Mouse (Mus musculus) kidney, embryonic 14.5 days (tissue): Measurements from ENCODE around the gene Ccdc155. TPM values are rescaled to one million over a fixed set of nuclear protein-coding genes. Genes with fewer than 3 reads are reported as not detected.

Experiments
- ATAC-seq: fragments of 200-750 bp; cut with Nextera tagmentation; 2 replicates; pipeline ENCODE4 v1.8.0; 2017; ENCODE audit warnings: moderate number of reproducible peaks, mild to moderate bottlenecking, moderate TSS enrichment, moderate library complexity; ENCODE audit not compliant: low FRiP score, low TSS enrichment
- H3K27ac ChIP-seq: fragments of 300-500 bp; sonication (generic); 2 replicates; pipeline ENCODE4 v1.5.1; 2014; ENCODE audit warnings: low read depth, mild to moderate bottlenecking, low read length, moderate library complexity, mixed read lengths
- H3K27me3 ChIP-seq: fragments of 300-500 bp; sonication (generic); 2 replicates; pipeline ENCODE4 v1.6.1; 2014; ENCODE audit warnings: mild to moderate bottlenecking, low read length; ENCODE audit not compliant: control insufficient read depth, insufficient read depth
- H3K36me3 ChIP-seq: fragments of 300-500 bp; sonication (generic); 2 replicates; pipeline ENCODE4 v1.6.1; 2014; ENCODE audit warnings: low read length, mixed read lengths; ENCODE audit not compliant: control insufficient read depth, insufficient read depth
- H3K4me1 ChIP-seq: fragments of 300-500 bp; sonication (generic); 2 replicates; pipeline ENCODE4 v1.6.1; 2014; ENCODE audit warnings: low read length, mixed read lengths; ENCODE audit not compliant: control insufficient read depth, insufficient read depth
- H3K4me2 ChIP-seq: fragments of 300-500 bp; sonication (generic); replicated peaks from 2 replicates; pipeline ENCODE4 v1.6.1; 2014; ENCODE audit warnings: low read depth, mild to moderate bottlenecking, low read length
- H3K4me3 ChIP-seq: fragments of 300-500 bp; sonication (generic); 2 replicates; pipeline ENCODE4 v1.5.1; 2014; ENCODE audit warnings: mild to moderate bottlenecking, low read length
- H3K9ac ChIP-seq: fragments of 300-500 bp; sonication (generic); 2 replicates; pipeline ENCODE4 v1.6.1; 2014; ENCODE audit warnings: low read depth, mild to moderate bottlenecking, low read length, moderate library complexity
- H3K9me3 ChIP-seq: fragments of 300-500 bp; sonication (generic); 2 replicates; pipeline ENCODE4 v1.6.1; 2016; ENCODE audit warnings: low read length; ENCODE audit not compliant: control insufficient read depth
- WGBS: fragments of 180-500 bp; shearing (Covaris S2); extraction: QIAGEN DNeasy Blood & Tissue Kit; methylation state at CpG from one replicate; pipeline ENCODE4 v1.1.7; 2014; 5-methylcytosine and 5-hydroxymethylcytosine counted together
- polyA plus RNA-seq: library from polyadenylated mRNA; unstranded; fragments of >200 nt; fragmentation: Nextera tagmentation; extraction: Ambion mirVana; gene quantifications from 2 replicates; pipeline ENCODE4 v1.2.1, GENCODE M21; 2014

Gene Ccdc155
- polyA plus RNA-seq, 1 experiment from 2014 or later = 0.93 TPM

DNA sequence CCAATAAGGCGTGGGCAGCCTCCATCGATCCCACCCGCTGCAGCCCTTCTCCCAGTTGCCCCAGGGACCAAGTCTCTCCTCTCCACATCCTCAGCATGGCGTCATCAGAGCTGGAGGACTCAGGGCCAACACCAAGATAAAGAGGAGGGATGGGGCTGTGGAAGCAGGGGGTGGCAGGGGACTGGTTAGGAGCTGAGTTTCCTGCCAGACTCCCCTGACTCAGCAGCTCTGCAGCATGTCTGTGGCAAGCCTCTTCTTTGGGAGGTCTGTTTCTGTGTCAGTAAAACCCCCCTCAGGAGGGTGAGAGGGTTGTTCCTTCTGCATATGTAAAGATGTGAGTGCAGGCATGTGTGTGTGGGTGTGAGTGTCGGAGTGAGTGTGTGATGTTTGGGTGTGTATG is 7.7 kb downstream of the Ccdc155 start:
- Histone ChIP-seq H3K4me3 (no peak overlapping the region), H3K27me3 (no peaks in the 10 kb centered on the region), H3K4me2 (no peak overlapping the region), H3K36me3 (no peaks in the 10 kb centered on the region), H3K4me1 (peaks cover 3% of the 10 kb centered on the region), H3K27ac (no peak overlapping the region), H3K9me3 (no peaks in the 10 kb centered on the region), H3K9ac (no peak overlapping the region)
- WGBS = 72% methylated on average over 5 of the region's 5 CpGs
- no peak for ATAC-seq

DNA sequence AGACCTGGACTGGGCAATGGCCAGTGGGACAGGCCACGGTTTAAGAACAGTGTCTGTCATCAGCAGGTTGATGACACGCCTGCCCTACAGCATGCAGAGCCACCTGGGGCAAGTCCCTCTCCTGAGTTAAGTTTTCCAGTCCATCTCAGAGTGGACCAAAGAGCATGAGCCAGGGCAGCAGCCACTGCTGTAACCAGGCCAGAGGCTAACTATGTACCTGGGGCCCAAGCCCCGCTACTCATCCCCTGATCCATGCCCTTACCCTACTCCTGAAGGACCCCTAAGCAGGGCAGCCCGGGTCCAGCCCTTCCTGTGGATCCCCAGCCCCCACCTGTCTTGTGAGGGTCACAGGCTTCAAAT is 8.5 kb downstream of the Ccdc155 start:
- no peak overlapping the region for H3K4me3 ChIP-seq
- H3K27me3 ChIP-seq = no peaks in the 10 kb centered on the region
- no peak for ATAC-seq
- H3K4me1 ChIP-seq = peaks cover 10% of the 10 kb centered on the region
- no peak overlapping the region for H3K9ac ChIP-seq
- H3K27ac ChIP-seq = no peak overlapping the region
- H3K9me3 ChIP-seq = no peaks in the 10 kb centered on the region
- H3K36me3 ChIP-seq = no peaks in the 10 kb centered on the region
- H3K4me2 ChIP-seq = no peak overlapping the region
- WGBS = 89% methylated on average over 4 of the region's 4 CpGs

GRCm38 (mm10) chr7:45195341-45196175 is 9.1 kb downstream of the Ccdc155 start:
- 61% methylated on average over 13 of the region's 13 CpGs for WGBS
- Histone ChIP-seq H3K4me1 (peaks cover 10% of the 10 kb centered on the region), H3K4me3 (no peak overlapping the region), H3K9me3 (no peaks in the 10 kb centered on the region), H3K27ac (no peak overlapping the region), H3K36me3 (no peaks in the 10 kb centered on the region), H3K27me3 (no peaks in the 10 kb centered on the region), H3K9ac (no peak overlapping the region), H3K4me2 (no peak overlapping the region)
- no peak for ATAC-seq

GRCm38 (mm10) chr7:45193871-45194785 is 10.6 kb downstream of the Ccdc155 start:
- Histone ChIP-seq H3K4me1 (peaks cover 10% of the 10 kb centered on the region), H3K27ac (no peak overlapping the region)

DNA sequence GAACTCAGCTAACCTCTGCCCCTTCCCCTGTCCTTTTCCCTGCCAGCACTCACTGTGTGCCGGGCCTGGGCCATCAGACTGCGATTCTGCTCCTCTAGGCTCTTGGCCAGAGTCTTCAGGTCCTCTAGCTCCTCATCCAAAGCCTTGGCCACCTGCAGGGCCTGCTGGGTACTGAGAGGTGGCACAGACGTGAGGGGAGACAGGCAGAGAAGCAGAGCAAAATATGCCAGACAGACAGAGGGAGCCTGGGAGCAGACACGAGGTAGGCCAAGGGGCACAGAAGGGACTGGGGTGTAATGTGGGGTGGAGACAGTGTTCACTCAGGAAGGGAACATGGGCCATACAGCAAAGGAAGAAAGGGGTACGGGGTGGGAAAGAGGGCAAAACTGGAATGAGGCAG is 11.3 kb downstream of the Ccdc155 start:
- Histone ChIP-seq H3K4me3 (no peak overlapping the region), H3K4me1 (peaks cover 10% of the 10 kb centered on the region), H3K4me2 (no peak overlapping the region), H3K27me3 (peaks cover 15% of the 10 kb centered on the region), H3K9me3 (no peaks in the 10 kb centered on the region), H3K36me3 (no peaks in the 10 kb centered on the region), H3K27ac (no peak overlapping the region), H3K9ac (no peak overlapping the region)
- no peak for ATAC-seq
- 48% methylated on average over 5 of the region's 5 CpGs for WGBS

More at GRCm38 (mm10) chr7:45193871-45194785, 10.6 kb downstream of the Ccdc155 start:
- no peaks in the 10 kb centered on the region for H3K36me3 ChIP-seq
- no peak for ATAC-seq
- H3K9ac ChIP-seq = no peak overlapping the region
- no peaks in the 10 kb centered on the region for H3K9me3 ChIP-seq
- no peak overlapping the region for H3K4me2 ChIP-seq
- WGBS = 77% methylated on average over 17 of the region's 17 CpGs
- peaks cover 10% of the 10 kb centered on the region for H3K27me3 ChIP-seq
- no peak overlapping the region for H3K4me3 ChIP-seq

DNA sequence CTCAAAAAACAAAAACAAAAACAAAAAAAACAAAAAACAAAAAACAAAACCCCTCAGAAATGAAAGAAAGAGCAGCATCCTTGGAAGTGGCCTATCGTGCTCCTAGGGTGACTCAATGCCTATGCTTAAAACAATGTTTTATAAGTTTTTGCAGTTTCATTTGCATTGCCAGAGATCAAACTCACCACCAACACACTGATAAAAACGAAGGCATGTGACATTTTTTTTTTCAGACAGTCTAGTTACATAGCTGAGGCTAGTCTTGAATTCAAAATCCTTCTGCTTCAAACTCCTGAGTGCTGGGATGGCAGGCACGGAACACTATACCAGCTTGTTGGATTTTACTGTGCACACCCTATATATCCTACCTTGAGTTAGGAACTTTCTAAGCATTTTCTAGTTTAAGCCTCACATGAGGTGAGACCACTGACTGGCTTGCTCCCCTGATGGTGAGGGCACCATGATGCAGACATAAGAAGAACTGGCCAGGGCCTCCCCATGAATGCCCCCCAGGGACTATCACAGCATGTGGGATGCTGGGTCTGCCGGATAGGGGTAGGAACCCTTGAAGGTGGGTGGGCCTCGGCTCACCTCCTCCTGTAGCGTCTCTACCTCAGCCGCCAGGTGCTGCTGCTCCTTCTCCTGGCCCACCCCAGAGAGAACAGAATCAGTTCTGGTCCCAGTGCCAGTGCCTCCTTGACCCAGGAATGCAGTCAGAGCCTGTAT is 11.9 kb downstream of the Ccdc155 start:
- Histone ChIP-seq H3K9ac (no peak overlapping the region), H3K4me1 (peaks cover 10% of the 10 kb centered on the region), H3K9me3 (no peaks in the 10 kb centered on the region), H3K27me3 (peaks cover 15% of the 10 kb centered on the region), H3K4me3 (no peak overlapping the region), H3K27ac (no peak overlapping the region), H3K36me3 (no peaks in the 10 kb centered on the region), H3K4me2 (no peak overlapping the region)
- ATAC-seq = no peak
- WGBS = 86% methylated on average over 7 of the region's 7 CpGs

- 4% methylated on average over 8 of the region's 8 CpGs for WGBS
- peak; percentile 86 for ATAC-seq
- Histone ChIP-seq H3K4me2 (no peak overlapping the region), H3K4me3 (no peak overlapping the region), H3K36me3 (no peaks in the 10 kb centered on the region), H3K4me1 (peaks cover 10% of the 10 kb centered on the region), H3K9ac (no peak overlapping the region), H3K27me3 (peaks cover 17% of the 10 kb centered on the region), H3K27ac (no peak overlapping the region), H3K9me3 (no peaks in the 10 kb centered on the region)
These were observed 12.8 kb downstream of the Ccdc155 start for GRCm38 (mm10) chr7:45191803-45192363.

DNA sequence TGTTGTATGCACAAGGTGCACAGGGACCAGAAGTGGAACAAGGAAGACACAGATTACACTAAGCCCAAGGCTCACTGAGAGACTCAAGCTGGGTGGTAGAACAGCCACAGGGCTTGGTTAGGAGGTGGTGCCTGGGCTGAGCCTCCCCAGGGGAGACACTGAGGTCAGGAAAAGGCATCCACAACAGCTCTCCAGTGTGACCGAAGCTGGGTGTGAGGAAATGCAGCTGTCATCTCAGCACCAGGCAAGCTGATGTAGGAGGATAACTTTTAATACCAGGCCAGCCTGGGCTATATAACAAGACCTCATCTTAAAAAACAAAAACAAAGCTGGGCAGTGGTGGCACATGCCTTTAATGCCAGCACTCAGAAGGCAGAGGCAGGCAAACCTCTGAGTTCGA is 13.5 kb downstream of the Ccdc155 start:
- no peak overlapping the region for H3K4me3 ChIP-seq
- peaks cover 10% of the 10 kb centered on the region for H3K4me1 ChIP-seq
- no peak overlapping the region for H3K9ac ChIP-seq
- no peaks in the 10 kb centered on the region for H3K9me3 ChIP-seq
- H3K27ac ChIP-seq = no peak overlapping the region
- H3K36me3 ChIP-seq = no peaks in the 10 kb centered on the region
- no peak overlapping the region for H3K4me2 ChIP-seq
- WGBS = 50% methylated on average over 2 of the region's 2 CpGs
- ATAC-seq = no peak
- H3K27me3 ChIP-seq = peaks cover 22% of the 10 kb centered on the region
